Mouse (Mus musculus): ENCODE results near the gene Myo9a. TPM values are rescaled to one million over a fixed set of nuclear protein-coding genes. Genes with fewer than 3 reads are reported as not detected.

Gene Myo9a
- polyA plus RNA-seq, 1 experiment from 2014 or later: 15.7 TPM

GRCm38 (mm10) chr9:59740593-59740992 is 10.1 kb upstream of the Myo9a start:
- no peak for DNase-seq (ENCODE audit: low spot score)
- Histone ChIP-seq H3K4me3 (ENCODE audit: low read depth, low read length) (no peak overlapping the region), H3K36me3 (replicated peaks; ENCODE audit: control insufficient read depth, insufficient read depth, low read depth, low read length) (no peaks in the 10 kb centered on the region), H3K4me2 (ENCODE audit: low read depth, low read length) (no peak overlapping the region), H3K4me1 (ENCODE audit: control insufficient read depth, insufficient read depth, low read length) (no peaks in the 10 kb centered on the region), H3K27ac (replicated peaks; ENCODE audit: low read depth, low read length) (no peak overlapping the region), H3K9ac (replicated peaks; ENCODE audit: low read length) (no peak overlapping the region), H3K9me3 (replicated peaks; ENCODE audit: control insufficient read depth, low read length) (no peaks in the 10 kb centered on the region), H3K27me3 (ENCODE audit: control insufficient read depth, insufficient read depth, low read length) (no peaks in the 10 kb centered on the region)
- 92% methylated on average over 2 of the region's 2 CpGs for WGBS
- no peak for ATAC-seq (replicated peaks; ENCODE audit: insufficient number of reproducible peaks, low FRiP score, low TSS enrichment, low read depth)

- WGBS: 95% methylated on average over 3 of the region's 3 CpGs
- Histone ChIP-seq H3K4me3 (ENCODE audit: low read depth, low read length) (no peak overlapping the region), H3K4me1 (ENCODE audit: control insufficient read depth, insufficient read depth, low read length) (no peaks in the 10 kb centered on the region), H3K9me3 (replicated peaks; ENCODE audit: control insufficient read depth, low read length) (no peaks in the 10 kb centered on the region), H3K4me2 (ENCODE audit: low read depth, low read length) (no peak overlapping the region), H3K27me3 (ENCODE audit: control insufficient read depth, insufficient read depth, low read length) (no peaks in the 10 kb centered on the region), H3K36me3 (replicated peaks; ENCODE audit: control insufficient read depth, insufficient read depth, low read depth, low read length) (no peaks in the 10 kb centered on the region), H3K9ac (replicated peaks; ENCODE audit: low read length) (no peak overlapping the region), H3K27ac (replicated peaks; ENCODE audit: low read depth, low read length) (no peak overlapping the region)
- no peak for ATAC-seq (replicated peaks; ENCODE audit: insufficient number of reproducible peaks, low FRiP score, low TSS enrichment, low read depth)
- DNase-seq (ENCODE audit: low spot score): no peak
Observed at GRCm38 (mm10) chr9:59743903-59744302, 6.8 kb upstream of the Myo9a start.

- Histone ChIP-seq H3K9me3 (replicated peaks; ENCODE audit: control insufficient read depth, low read length) (no peaks in the 10 kb centered on the region), H3K4me2 (ENCODE audit: low read depth, low read length) (no peak overlapping the region), H3K9ac (replicated peaks; ENCODE audit: low read length) (no peak overlapping the region), H3K27me3 (ENCODE audit: control insufficient read depth, insufficient read depth, low read length) (no peaks in the 10 kb centered on the region), H3K4me1 (ENCODE audit: control insufficient read depth, insufficient read depth, low read length) (no peaks in the 10 kb centered on the region; the same call in 1 of the 2 replicates), H3K4me3 (ENCODE audit: low read depth, low read length) (no peak overlapping the region), H3K27ac (replicated peaks; ENCODE audit: low read depth, low read length) (no peak overlapping the region), H3K36me3 (replicated peaks; ENCODE audit: control insufficient read depth, insufficient read depth, low read depth, low read length) (no peaks in the 10 kb centered on the region)
- 91% methylated on average over 2 of the region's 2 CpGs for WGBS
- DNase-seq (ENCODE audit: low spot score): no peak
- no peak for ATAC-seq (replicated peaks; ENCODE audit: insufficient number of reproducible peaks, low FRiP score, low TSS enrichment, low read depth)
Observed at GRCm38 (mm10) chr9:59748387-59748786, 2.3 kb upstream of the Myo9a start.

GRCm38 (mm10) chr9:59748969-59749368 is 1.7 kb upstream of the Myo9a start:
- 88% methylated on average over 11 of the region's 11 CpGs for WGBS
- Histone ChIP-seq H3K9ac (replicated peaks; ENCODE audit: low read length) (no peak overlapping the region; the same call in 1 of the 2 replicates), H3K36me3 (replicated peaks; ENCODE audit: control insufficient read depth, insufficient read depth, low read depth, low read length) (no peaks in the 10 kb centered on the region), H3K4me1 (ENCODE audit: control insufficient read depth, insufficient read depth, low read length) (no peaks in the 10 kb centered on the region; the same call in 1 of the 2 replicates), H3K27ac (replicated peaks; ENCODE audit: low read depth, low read length) (no peak overlapping the region), H3K9me3 (replicated peaks; ENCODE audit: control insufficient read depth, low read length) (no peaks in the 10 kb centered on the region), H3K27me3 (ENCODE audit: control insufficient read depth, insufficient read depth, low read length) (no peaks in the 10 kb centered on the region), H3K4me2 (ENCODE audit: low read depth, low read length) (no peak overlapping the region), H3K4me3 (ENCODE audit: low read depth, low read length) (no peak overlapping the region)
- ATAC-seq (replicated peaks; ENCODE audit: insufficient number of reproducible peaks, low FRiP score, low TSS enrichment, low read depth): no peak
- no peak for DNase-seq (ENCODE audit: low spot score)

- no peak overlapping the region; the same call in 1 of the 2 replicates for H3K27ac ChIP-seq (replicated peaks; ENCODE audit: low read depth, low read length)
- ATAC-seq (replicated peaks; ENCODE audit: insufficient number of reproducible peaks, low FRiP score, low TSS enrichment, low read depth): no peak
- WGBS: 31% methylated on average over 12 of the region's 12 CpGs
Observed at GRCm38 (mm10) chr9:59749581-59750265, 973 bp upstream of the Myo9a start.

GRCm38 (mm10) chr9:59751066-59751581 is 428 bp downstream of the Myo9a start:
- no peaks in the 10 kb centered on the region for H3K36me3 ChIP-seq (replicated peaks; ENCODE audit: control insufficient read depth, insufficient read depth, low read depth, low read length)
- H3K4me1 ChIP-seq (ENCODE audit: control insufficient read depth, insufficient read depth, low read length): no peaks in the 10 kb centered on the region; the same call in 1 of the 2 replicates
- no peaks in the 10 kb centered on the region for H3K27me3 ChIP-seq (ENCODE audit: control insufficient read depth, insufficient read depth, low read length)
- H3K27ac ChIP-seq (replicated peaks; ENCODE audit: low read depth, low read length): peak overlapping the region; percentile 82
- H3K4me2 ChIP-seq (ENCODE audit: low read depth, low read length): peak overlapping the region; percentile 73
- ATAC-seq (replicated peaks; ENCODE audit: insufficient number of reproducible peaks, low FRiP score, low TSS enrichment, low read depth): peak; percentile 91
- peak; percentile 72 for DNase-seq (ENCODE audit: low spot score)
- no peaks in the 10 kb centered on the region for H3K9me3 ChIP-seq (replicated peaks; ENCODE audit: control insufficient read depth, low read length)
- WGBS: 1% methylated on average over 40 of the region's 49 CpGs
- H3K9ac ChIP-seq (replicated peaks; ENCODE audit: low read length): peak overlapping the region; percentile 89
- peak overlapping the region; percentile 87 for H3K4me3 ChIP-seq (ENCODE audit: low read depth, low read length)

More at GRCm38 (mm10) chr9:59749581-59750265, 973 bp upstream of the Myo9a start:
- Histone ChIP-seq H3K4me2 (ENCODE audit: low read depth, low read length) (peak overlapping the region; percentile 34), H3K4me1 (ENCODE audit: control insufficient read depth, insufficient read depth, low read length) (no peaks in the 10 kb centered on the region; the same call in 1 of the 2 replicates), H3K36me3 (replicated peaks; ENCODE audit: control insufficient read depth, insufficient read depth, low read depth, low read length) (no peaks in the 10 kb centered on the region), H3K9me3 (replicated peaks; ENCODE audit: control insufficient read depth, low read length) (no peaks in the 10 kb centered on the region), H3K9ac (replicated peaks; ENCODE audit: low read length) (peak overlapping the region; percentile 54), H3K27me3 (ENCODE audit: control insufficient read depth, insufficient read depth, low read length) (no peaks in the 10 kb centered on the region), H3K4me3 (ENCODE audit: low read depth, low read length) (peak overlapping the region; percentile 87)
- peak; percentile 33 for DNase-seq (ENCODE audit: low spot score)

GRCm38 (mm10) chr9:59751966-59752365 is 1.3 kb downstream of the Myo9a start:
- H3K36me3 ChIP-seq (replicated peaks; ENCODE audit: control insufficient read depth, insufficient read depth, low read depth, low read length): no peaks in the 10 kb centered on the region
- H3K4me3 ChIP-seq (ENCODE audit: low read depth, low read length): peak overlapping the region; percentile 87
- H3K4me2 ChIP-seq (ENCODE audit: low read depth, low read length): peak overlapping the region; percentile 73
- ATAC-seq (replicated peaks; ENCODE audit: insufficient number of reproducible peaks, low FRiP score, low TSS enrichment, low read depth) (no peak), DNase-seq (ENCODE audit: low spot score) (no peak)
- peak overlapping the region; percentile 89 for H3K9ac ChIP-seq (replicated peaks; ENCODE audit: low read length)
- H3K27ac ChIP-seq (replicated peaks; ENCODE audit: low read depth, low read length): no peak overlapping the region
- H3K4me1 ChIP-seq (ENCODE audit: control insufficient read depth, insufficient read depth, low read length): no peaks in the 10 kb centered on the region; the same call in 1 of the 2 replicates
- H3K27me3 ChIP-seq (ENCODE audit: control insufficient read depth, insufficient read depth, low read length): no peaks in the 10 kb centered on the region
- 9% methylated on average over 2 of the region's 2 CpGs for WGBS
- H3K9me3 ChIP-seq (replicated peaks; ENCODE audit: control insufficient read depth, low read length): no peaks in the 10 kb centered on the region

GRCm38 (mm10) chr9:59755199-59755598 is 4.5 kb downstream of the Myo9a start:
- ATAC-seq (replicated peaks; ENCODE audit: insufficient number of reproducible peaks, low FRiP score, low TSS enrichment, low read depth) (no peak), DNase-seq (ENCODE audit: low spot score) (no peak)
- Histone ChIP-seq H3K9ac (replicated peaks; ENCODE audit: low read length) (no peak overlapping the region), H3K36me3 (replicated peaks; ENCODE audit: control insufficient read depth, insufficient read depth, low read depth, low read length) (no peaks in the 10 kb centered on the region), H3K4me1 (ENCODE audit: control insufficient read depth, insufficient read depth, low read length) (no peaks in the 10 kb centered on the region; the same call in 1 of the 2 replicates), H3K27me3 (ENCODE audit: control insufficient read depth, insufficient read depth, low read length) (no peaks in the 10 kb centered on the region), H3K4me2 (ENCODE audit: low read depth, low read length) (no peak overlapping the region), H3K27ac (replicated peaks; ENCODE audit: low read depth, low read length) (no peak overlapping the region), H3K4me3 (ENCODE audit: low read depth, low read length) (no peak overlapping the region), H3K9me3 (replicated peaks; ENCODE audit: control insufficient read depth, low read length) (no peaks in the 10 kb centered on the region)
- WGBS: 52% methylated on average over 2 of the region's 2 CpGs

Measured in embryonic facial prominence, embryonic 11.5 days (tissue).